Mouse (Mus musculus) C2C12 (cell line): Measurements from ENCODE around the gene Mapk13. TPM values are rescaled to one million over a fixed set of nuclear protein-coding genes. Genes with fewer than 3 reads are reported as not detected.
"Not testable (repeated sequence)": the region's sequence is repeated elsewhere in the genome, so short reads cannot be mapped to it uniquely, and the experiment has no call there.

Experiments used
- H3K27me3 ChIP-seq: one replicate; pipeline ENCODE4 v1.6.1; 2011; ENCODE audit not compliant: control insufficient read depth, insufficient read depth, insufficient read length
- H3K36me3 ChIP-seq: one replicate; pipeline ENCODE4 v1.6.1; 2011; ENCODE audit not compliant: control insufficient read depth, insufficient read depth
- H3K4me3 ChIP-seq: one replicate; pipeline ENCODE4 v1.5.1; 2011; ENCODE audit warnings: mild to moderate bottlenecking, control low read depth; ENCODE audit not compliant: poor library complexity, insufficient read depth, severe bottlenecking
- H3K79me2 ChIP-seq: one replicate; pipeline ENCODE4 v1.6.1; 2011; ENCODE audit not compliant: control insufficient read depth, insufficient read depth
- H3K79me3 ChIP-seq: one replicate; pipeline ENCODE4 v1.6.1; 2011; ENCODE audit warnings: low read depth, control low read depth
- H3ac ChIP-seq: one replicate; pipeline ENCODE3; 2011; ENCODE audit warnings: low read depth; ENCODE audit not compliant: control insufficient read depth, insufficient read length
- CEBPB ChIP-seq: IDR thresholded peaks from one replicate; pipeline ENCODE4 v1.6.1; 2011; ENCODE audit warnings: low read depth, mild to moderate bottlenecking, control low read depth, moderate library complexity
- CTCF ChIP-seq: IDR thresholded peaks from one replicate; pipeline ENCODE4 v1.5.1; 2011; ENCODE audit not compliant: control insufficient read depth, insufficient read depth, insufficient read length
- FOSL1 ChIP-seq: IDR thresholded peaks from one replicate; pipeline ENCODE4 v1.8.0; 2011; ENCODE audit warnings: mild to moderate bottlenecking, low read length; ENCODE audit not compliant: poor library complexity, insufficient read depth, severe bottlenecking
- MAX ChIP-seq: IDR thresholded peaks from one replicate; pipeline ENCODE4 v1.6.1; 2011; ENCODE audit warnings: mild to moderate bottlenecking, control low read depth
- MYOD1 ChIP-seq: IDR thresholded peaks from one replicate; pipeline ENCODE4 v1.6.1; 2011; ENCODE audit warnings: low read depth; ENCODE audit not compliant: control insufficient read depth, insufficient read length
- MYOG ChIP-seq: IDR thresholded peaks from one replicate; pipeline ENCODE4 v1.6.1; 2011; ENCODE audit not compliant: control insufficient read depth, insufficient read length; ENCODE audit errors: extremely low read depth
- USF1 ChIP-seq: IDR thresholded peaks from one replicate; pipeline ENCODE4 v1.6.1; 2011; ENCODE audit warnings: low read depth, mild to moderate bottlenecking, control low read depth, moderate library complexity
- polyA plus RNA-seq: library from polyadenylated mRNA; unstranded; fragments of >200 nt; fragmentation: generic; extraction: Trizol; gene quantifications from one replicate; pipeline ENCODE4 v1.2.1, GENCODE M21; 2012; ENCODE audit warnings: missing spikeins

Mapk13 gene
- polyA plus RNA-seq, 1 experiment: not detected

DNA sequence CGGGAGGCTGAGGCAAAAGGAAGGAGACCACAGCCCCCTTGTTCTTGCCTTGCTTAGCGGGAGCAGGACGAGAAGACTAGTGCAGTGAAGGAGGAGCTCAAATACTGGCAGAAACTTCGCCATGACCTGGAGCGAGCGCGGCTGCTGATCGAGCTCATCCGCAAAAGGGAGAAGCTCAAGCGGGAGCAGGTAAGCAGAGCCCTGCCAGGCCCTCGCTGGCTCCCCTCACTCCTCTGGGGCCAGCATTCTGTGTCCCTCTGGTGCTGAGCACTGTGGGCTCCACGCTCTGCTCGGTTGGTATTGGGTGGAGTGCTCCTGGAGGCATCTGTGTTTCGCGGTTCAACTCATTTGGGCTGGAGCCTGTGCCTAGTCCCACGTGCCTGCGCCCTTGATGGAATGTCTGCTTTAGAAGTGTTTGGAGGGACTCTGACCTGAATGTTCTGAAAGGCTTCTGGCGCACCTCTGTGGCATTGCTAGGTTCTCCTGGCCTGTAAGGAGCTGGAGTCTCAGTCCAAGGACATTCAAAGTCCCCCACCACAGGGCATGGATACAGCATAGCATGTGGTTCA is 45.5 kb downstream of the Mapk13 start:
- H3K79me2 ChIP-seq: no peaks in the 10 kb centered on the region
- no peak for TF ChIP-seq CTCF
- no peak for TF ChIP-seq MYOD1
- H3K27me3 ChIP-seq: no peaks in the 10 kb centered on the region
- H3K36me3 ChIP-seq: peaks cover 22% of the 10 kb centered on the region
- H3K4me3 ChIP-seq: no peak overlapping the region
- no peaks in the 10 kb centered on the region for H3K79me3 ChIP-seq
- H3ac ChIP-seq: no peak overlapping the region

DNA sequence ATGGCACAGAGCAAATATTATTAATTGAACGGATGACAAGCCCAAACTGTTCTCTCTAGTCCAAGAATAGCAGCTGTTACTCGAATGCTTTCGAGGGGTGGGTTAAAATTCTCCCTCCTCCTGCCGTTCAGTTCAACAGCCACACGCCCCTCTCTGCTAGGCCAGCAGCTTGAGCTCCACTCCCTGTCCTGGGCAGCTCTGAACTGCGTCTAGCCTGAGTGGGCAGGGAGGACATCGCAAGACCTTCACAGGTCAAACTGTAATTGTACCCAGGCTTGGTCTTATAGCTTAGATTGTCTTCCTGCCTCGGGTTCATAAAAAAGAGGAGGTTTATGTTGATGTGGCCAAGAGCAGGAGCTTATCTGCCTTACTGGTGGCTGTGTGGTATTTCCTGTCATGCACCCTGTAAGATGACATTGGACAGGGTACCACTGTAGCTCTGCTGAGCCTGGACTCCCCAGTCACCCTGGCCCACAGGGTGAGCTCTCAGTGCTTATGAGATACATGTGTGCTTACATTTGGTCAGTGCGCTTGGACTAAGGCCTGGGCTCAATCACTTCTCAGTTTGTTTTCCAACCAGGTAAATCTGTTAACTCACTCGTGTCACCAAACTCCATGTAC is 46.4 kb downstream of the Mapk13 start:
- H3K4me3 ChIP-seq: no peak overlapping the region
- H3K79me3 ChIP-seq: no peaks in the 10 kb centered on the region
- no peak for TF ChIP-seq MAX
- TF ChIP-seq USF1: no peak
- no peak for TF ChIP-seq MYOD1
- no peak for TF ChIP-seq CTCF
- TF ChIP-seq FOSL1: no peak
- TF ChIP-seq CEBPB: no peak
- no peak for TF ChIP-seq MYOG
- no peak overlapping the region for H3ac ChIP-seq
- H3K36me3 ChIP-seq: peaks cover 31% of the 10 kb centered on the region
- H3K79me2 ChIP-seq: no peaks in the 10 kb centered on the region
- H3K27me3 ChIP-seq: no peaks in the 10 kb centered on the region

DNA sequence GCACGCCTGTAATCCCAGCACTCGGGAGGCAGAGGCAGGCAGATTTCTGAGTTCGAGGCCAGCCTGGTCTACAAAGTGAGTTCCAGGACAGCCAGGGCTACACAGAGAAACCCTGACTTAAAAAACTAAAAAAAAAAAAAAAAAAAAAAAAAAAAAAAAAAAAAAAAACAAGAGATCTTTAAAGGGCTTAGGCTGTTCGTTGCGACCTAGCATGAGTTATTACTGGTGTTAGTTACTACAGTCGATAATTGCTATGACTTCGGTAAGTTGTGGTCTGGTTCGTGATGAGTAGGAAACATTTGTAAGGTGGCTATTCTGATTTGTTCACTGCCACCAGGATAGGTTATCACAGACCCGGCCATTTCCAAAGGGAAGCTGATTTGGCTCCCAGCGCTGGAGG is 47.2 kb downstream of the Mapk13 start:
- H3K36me3 ChIP-seq: peaks cover 38% of the 10 kb centered on the region
- H3K4me3 ChIP-seq, H3K27me3 ChIP-seq, H3K79me3 ChIP-seq, H3ac ChIP-seq, H3K79me2 ChIP-seq: not testable (repeated sequence)

DNA sequence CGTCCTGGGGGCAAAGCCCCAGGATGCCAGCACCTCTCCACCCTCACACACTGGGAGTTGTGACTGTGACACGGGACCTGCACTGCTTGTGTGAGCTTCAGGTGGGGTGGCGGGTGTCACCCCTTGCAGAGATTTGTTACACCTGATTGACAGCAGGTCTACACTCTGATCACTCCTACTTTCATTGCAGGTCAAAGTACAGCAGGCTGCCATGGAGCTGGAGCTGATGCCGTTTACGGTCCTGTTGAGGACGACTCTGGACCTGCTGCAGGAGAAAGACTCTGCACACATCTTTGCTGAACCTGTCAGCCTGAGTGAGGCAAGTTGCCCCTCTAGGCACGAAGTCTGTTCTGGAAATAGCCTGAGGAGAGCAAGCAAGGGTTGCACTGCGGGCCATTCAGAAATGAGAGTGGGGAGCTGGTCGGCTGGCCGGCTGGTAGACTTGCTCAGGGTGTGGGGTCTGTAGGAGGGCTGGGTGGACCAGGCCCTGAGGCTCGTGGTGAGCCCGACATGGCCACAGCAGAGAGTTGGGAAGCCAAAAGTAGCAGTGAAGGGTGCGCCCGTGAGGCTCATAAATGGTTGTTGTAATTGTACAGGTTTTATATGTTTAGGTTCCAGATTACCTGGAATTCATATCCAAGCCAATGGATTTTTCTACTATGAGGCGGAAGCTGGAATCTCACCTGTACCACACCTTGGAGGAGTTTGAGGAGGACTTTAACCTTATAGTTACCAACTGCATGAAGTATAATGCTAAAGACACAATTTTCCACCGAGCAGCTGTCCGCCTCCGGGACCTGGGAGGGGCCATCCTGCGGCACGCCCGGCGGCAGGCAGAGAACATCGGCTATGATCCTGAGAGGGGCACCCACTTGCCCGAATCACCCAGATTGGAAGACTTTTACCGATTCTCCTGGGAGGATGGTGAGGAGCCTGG is 48.0 kb downstream of the Mapk13 start:
- H3K79me3 ChIP-seq: no peaks in the 10 kb centered on the region
- no peaks in the 10 kb centered on the region for H3K27me3 ChIP-seq
- no peaks in the 10 kb centered on the region for H3K79me2 ChIP-seq
- no peak overlapping the region for H3ac ChIP-seq
- no peak overlapping the region for H3K4me3 ChIP-seq
- H3K36me3 ChIP-seq: peaks cover 46% of the 10 kb centered on the region
- TF ChIP-seq MYOG (no peak), FOSL1 (no peak), USF1 (no peak), MAX (no peak), MYOD1 (no peak), CEBPB (no peak), CTCF (no peak)

DNA sequence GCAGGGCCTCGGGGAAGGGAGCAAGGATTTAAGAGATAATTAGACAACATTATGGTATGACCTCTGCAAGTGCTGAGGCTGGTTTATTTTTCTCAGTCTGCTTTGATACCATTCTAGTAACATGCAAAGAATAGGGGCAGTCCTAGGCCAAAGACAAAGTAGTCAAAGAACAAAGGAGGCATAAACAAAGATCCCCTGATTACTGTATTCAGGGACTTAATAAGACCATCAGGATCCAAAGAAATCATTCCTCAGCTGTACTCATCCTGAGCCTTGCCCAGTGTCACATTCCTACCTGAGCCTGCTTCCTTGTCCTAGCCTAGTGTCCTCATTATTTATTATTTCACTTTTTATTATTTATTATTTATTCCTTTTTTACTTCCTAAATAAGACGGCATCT is 51.1 kb downstream of the Mapk13 start:
- peaks cover 65% of the 10 kb centered on the region for H3K36me3 ChIP-seq
- H3K27me3 ChIP-seq: no peaks in the 10 kb centered on the region
- H3K4me3 ChIP-seq: no peak overlapping the region
- no peaks in the 10 kb centered on the region for H3K79me2 ChIP-seq
- no peaks in the 10 kb centered on the region for H3K79me3 ChIP-seq
- H3ac ChIP-seq: no peak overlapping the region
- no peak for TF ChIP-seq CTCF
- no peak for TF ChIP-seq FOSL1
- TF ChIP-seq USF1: no peak
- no peak for TF ChIP-seq MYOG
- no peak for TF ChIP-seq MYOD1
- TF ChIP-seq CEBPB: no peak
- no peak for TF ChIP-seq MAX
